Mouse (Mus musculus): ENCODE results near the gene Kit.

Gene Kit

GRCm38 (mm10) chr5:75579244-75579643 is 4.5 kb downstream of the Kit start:
- POLR2A ChIA-PET: interaction anchor here (0.6 to 9.7 kb wide), 14 partner anchors 8 to 587 kb away, joined by 3 to 482 read pairs (median 4); no protein-coding TSS in a partner anchor
- CTCF ChIA-PET: interaction anchor here in 1 of 4 experiments (0.7 kb wide), 1 partner anchor 14 kb away, joined by 3 read pairs; no protein-coding TSS in a partner anchor

- ChIA-PET CTCF (no interaction called here), POLR2A (interaction anchor here in 3 of 4 experiments (0.6 to 9.7 kb wide), 9 partner anchors 10 to 577 kb away, joined by 3 to 482 read pairs (median 7); no protein-coding TSS in a partner anchor)
Observed at GRCm38 (mm10) chr5:75579646-75580268, 5.0 kb downstream of the Kit start.

- POLR2A ChIA-PET: interaction anchor here in 2 of 4 experiments (2.1 to 9.7 kb wide), 3 partner anchors 8 to 16 kb away, joined by 8 to 482 read pairs (median 215); no protein-coding TSS in a partner anchor
Observed at GRCm38 (mm10) chr5:75581926-75582325, 7.2 kb downstream of the Kit start.

GRCm38 (mm10) chr5:75587781-75588180 is 13.1 kb downstream of the Kit start:
- POLR2A ChIA-PET: interaction anchor here (0.7 to 20.5 kb wide), 15 partner anchors 9 to 121 kb away, joined by 3 to 482 read pairs (median 6); partner anchors contain the start of gene Kit (in 4 of the 4)
- CTCF ChIA-PET: interaction anchor here in 1 of 4 experiments (0.6 kb wide), 1 partner anchor 12 kb away, joined by 5 read pairs; no protein-coding TSS in a partner anchor

More at GRCm38 (mm10) chr5:75581926-75582325, 7.2 kb downstream of the Kit start:
- CTCF ChIA-PET: no interaction called here

GRCm38 (mm10) chr5:75589552-75590346 is 15.0 kb downstream of the Kit start:
- ChIA-PET POLR2A (interaction anchor here (0.7 to 20.5 kb wide), 13 partner anchors 9 to 72 kb away, joined by 3 to 482 read pairs (median 4); partner anchors contain the start of gene Kit (in 3 of the 4)), CTCF (no interaction called here)

GRCm38 (mm10) chr5:75590961-75591360 is 16.2 kb downstream of the Kit start:
- POLR2A ChIA-PET: interaction anchor here (0.5 to 20.5 kb wide), 11 partner anchors 9 to 62 kb away, joined by 3 to 482 read pairs (median 8); partner anchors contain the start of gene Kit (in 4 of the 4)
- CTCF ChIA-PET: no interaction called here

GRCm38 (mm10) chr5:75591567-75591966 is 16.9 kb downstream of the Kit start:
- ChIA-PET CTCF (interaction anchor here in 1 of 4 experiments (0.6 kb wide), 1 partner anchor 22 kb away, joined by 5 read pairs; no protein-coding TSS in a partner anchor), POLR2A (interaction anchor here (1.2 to 20.5 kb wide), 11 partner anchors 8 to 62 kb away, joined by 3 to 482 read pairs (median 8); partner anchors contain the start of gene Kit (in 4 of the 4))

- ChIA-PET CTCF (no interaction called here), POLR2A (interaction anchor here in 3 of 4 experiments (0.7 to 20.5 kb wide), 7 partner anchors 9 to 20 kb away, joined by 3 to 482 read pairs (median 51); partner anchors contain the start of gene Kit (in 3 of the 3))
Observed at GRCm38 (mm10) chr5:75595319-75595718, 20.6 kb downstream of the Kit start.

GRCm38 (mm10) chr5:75596211-75596610 is 21.5 kb downstream of the Kit start:
- POLR2A ChIA-PET: interaction anchor here in 3 of 4 experiments (0.7 to 20.5 kb wide), 8 partner anchors 9 to 21 kb away, joined by 3 to 482 read pairs (median 36); partner anchors contain the start of gene Kit (in 3 of the 3)

GRCm38 (mm10) chr5:75597316-75597715 is 22.6 kb downstream of the Kit start:
- ChIA-PET POLR2A (interaction anchor here (1.1 to 20.5 kb wide), 17 partner anchors 8 to 235 kb away, joined by 3 to 482 read pairs (median 9); partner anchors contain the start of gene Kit (in 4 of the 4)), CTCF (interaction anchor here in 1 of 4 experiments (1.3 kb wide), 1 partner anchor 13 kb away, joined by 4 read pairs; no protein-coding TSS in a partner anchor)

More at GRCm38 (mm10) chr5:75596211-75596610, 21.5 kb downstream of the Kit start:
- CTCF ChIA-PET: no interaction called here

GRCm38 (mm10) chr5:75598491-75598890 is 23.8 kb downstream of the Kit start:
- ChIA-PET POLR2A (interaction anchor here (0.5 to 20.5 kb wide), 25 partner anchors 8 to 541 kb away, joined by 3 to 482 read pairs (median 8); partner anchors contain the start of genes Kit (in 4 of the 4) and Srd5a3 (in 1 of the 4)), CTCF (no interaction called here)

- CTCF ChIA-PET: interaction anchor here in 1 of 4 experiments (0.5 kb wide), 1 partner anchor 1051 kb away, joined by 3 read pairs; no protein-coding TSS in a partner anchor
Observed at GRCm38 (mm10) chr5:75599991-75600390, 25.3 kb downstream of the Kit start.

GRCm38 (mm10) chr5:75604238-75604637 is 29.5 kb downstream of the Kit start:
- POLR2A ChIA-PET: interaction anchor here in 3 of 4 experiments (1.3 to 11.7 kb wide), 6 partner anchors 12 to 29 kb away, joined by 3 to 169 read pairs (median 11); partner anchors contain the start of gene Kit (in 3 of the 3)
- CTCF ChIA-PET: interaction anchor here in 1 of 4 experiments (0.7 kb wide), 1 partner anchor 283 kb away, joined by 3 read pairs; no protein-coding TSS in a partner anchor

More at GRCm38 (mm10) chr5:75599991-75600390, 25.3 kb downstream of the Kit start:
- POLR2A ChIA-PET: interaction anchor here (0.6 to 20.5 kb wide), 34 partner anchors 9 to 443 kb away, joined by 3 to 482 read pairs (median 4); partner anchors contain the start of gene Kit (in 4 of the 4)

- CTCF ChIA-PET: no interaction called here
Observed at GRCm38 (mm10) chr5:75606898-75607297, 32.2 kb downstream of the Kit start.

GRCm38 (mm10) chr5:75607971-75608370 is 33.3 kb downstream of the Kit start:
- ChIA-PET CTCF (interaction anchor here in 1 of 4 experiments (0.6 kb wide), 1 partner anchor 490 kb away, joined by 4 read pairs; no protein-coding TSS in a partner anchor), POLR2A (interaction anchor here (0.6 to 7.1 kb wide), 20 partner anchors 8 to 57 kb away, joined by 3 to 59 read pairs (median 5); partner anchors contain the start of gene Kit (in 3 of the 4))

More at GRCm38 (mm10) chr5:75606898-75607297, 32.2 kb downstream of the Kit start:
- POLR2A ChIA-PET: interaction anchor here in 3 of 4 experiments (0.8 to 7.1 kb wide), 13 partner anchors 8 to 56 kb away, joined by 3 to 59 read pairs (median 4); partner anchors contain the start of gene Kit (in 2 of the 3)

- POLR2A ChIA-PET: interaction anchor here in 3 of 4 experiments (0.9 to 3.4 kb wide), 8 partner anchors 10 to 38 kb away, joined by 3 to 14 read pairs (median 4); partner anchors contain the start of gene Kit (in 2 of the 3)
- CTCF ChIA-PET: interaction anchor here in 1 of 4 experiments (0.6 kb wide), 1 partner anchor 173 kb away, joined by 3 read pairs; no protein-coding TSS in a partner anchor
Observed at GRCm38 (mm10) chr5:75612380-75612779, 37.7 kb downstream of the Kit start.

GRCm38 (mm10) chr5:75612926-75613325 is 38.2 kb downstream of the Kit start:
- ChIA-PET POLR2A (interaction anchor here in 3 of 4 experiments (0.6 to 3.4 kb wide), 12 partner anchors 9 to 127 kb away, joined by 3 to 14 read pairs (median 4); partner anchors contain the start of gene Kit (in 3 of the 3)), CTCF (no interaction called here)

Measured in embryonic stem cell, embryonic (primary cell).